Comparison of ENCODE assay signal across 21 mouse cellular contexts in the genomic region with DNA sequence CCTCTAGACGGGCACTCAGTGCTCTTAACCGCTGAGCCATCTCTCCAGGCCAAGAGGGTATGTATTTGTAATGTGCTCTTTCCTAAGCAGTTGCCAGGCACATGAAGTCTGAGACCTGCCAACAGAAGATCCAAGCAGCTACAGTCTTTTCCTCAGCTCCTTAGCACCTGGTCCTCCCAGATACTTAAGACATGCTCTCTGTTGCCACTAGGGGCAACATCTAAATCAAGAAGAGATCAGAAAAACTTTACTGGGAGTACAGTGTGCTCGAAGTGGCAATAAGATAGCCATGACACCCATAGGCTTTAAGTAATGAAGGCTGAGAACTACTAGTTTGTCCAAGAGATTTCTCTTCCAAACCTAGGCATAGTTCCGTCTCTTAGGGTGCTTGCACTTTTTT. TPM values are rescaled to one million over a fixed set of nuclear protein-coding genes. Genes with fewer than 3 reads are reported as not detected.
DNase-seq lines count a peak whose midpoint lies in the region; ATAC-seq and TF ChIP-seq lines count a peak whose summit lies in the region.
"Had no signal": no experiment of that assay in that cellular context is flagged by ENCODE, and none has a peak within 500 bp of the region (broad histone marks: within the 10 kb centered on the region; RNA-seq: fewer than 3 reads in every experiment).

No protein-coding gene starts in this region.

- no peaks in the 10 kb centered on the region for H3K27me3 ChIP-seq in heart, adult 2 months (ENCODE audit: control insufficient read depth, insufficient read depth, low read length)
- no peaks in the 10 kb centered on the region for H3K27me3 ChIP-seq in lung, embryonic 14.5 days (ENCODE audit: insufficient read depth, low read length)
- H3K27me3 ChIP-seq in cerebellum, adult 2 months (ENCODE audit: control insufficient read depth, insufficient read depth, low read length) = no peaks in the 10 kb centered on the region; the same call in 1 of the 2 replicates
- H3K27me3 ChIP-seq: embryonic facial prominence, embryonic 15.5 days; forebrain, embryonic 12.5 days had no signal

- H3K4me1 ChIP-seq in heart, adult 2 months (ENCODE audit: control insufficient read depth, insufficient read depth, low read length) = no peaks in the 10 kb centered on the region
- H3K4me1 ChIP-seq in lung, embryonic 14.5 days (ENCODE audit: insufficient read depth) = no peaks in the 10 kb centered on the region
- H3K4me1 ChIP-seq in cerebellum, adult 2 months (ENCODE audit: control insufficient read depth, insufficient read depth, low read length) = no peaks in the 10 kb centered on the region
- H3K4me1 ChIP-seq: embryonic facial prominence, embryonic 15.5 days; forebrain, embryonic 12.5 days; heart, embryonic 10.5 days had no signal

- peak; percentile 39 for TF ChIP-seq CTCF in heart, adult 2 months (IDR thresholded peaks at IDR 0.05)
- peak; percentile 42 for TF ChIP-seq CTCF in lung, embryonic 14.5 days (IDR thresholded peaks at IDR 0.05; ENCODE audit: low read depth)
- TF ChIP-seq CTCF in cerebellum, adult 2 months (IDR thresholded peaks at IDR 0.05; ENCODE audit: borderline replicate concordance, insufficient read depth, low read depth, low read length) = no peak

- H3K27ac ChIP-seq in heart, adult 2 months = no peak overlapping the region
- H3K27ac ChIP-seq in lung, embryonic 14.5 days (ENCODE audit: low read depth) = no peak overlapping the region
- H3K27ac ChIP-seq in cerebellum, adult 2 months (ENCODE audit: insufficient read depth, low read length) = no peak overlapping the region
- H3K27ac ChIP-seq: embryonic facial prominence, embryonic 15.5 days; forebrain, embryonic 12.5 days; heart, embryonic 10.5 days had no signal

- 84% methylated on average over 4 of the region's 4 CpGs for whole genome bisulfite sequencing in heart, adult 2 months
- 78% methylated on average over 4 of the region's 4 CpGs for WGBS in lung, embryonic 14.5 days
- 87% methylated on average over 4 of the region's 4 CpGs for WGBS in cerebellum, adult 2 months

- no peaks in the 10 kb centered on the region for H3K36me3 ChIP-seq in heart, adult 2 months (ENCODE audit: control insufficient read depth, insufficient read depth, low read length)
- no peaks in the 10 kb centered on the region for H3K36me3 ChIP-seq in lung, embryonic 14.5 days (ENCODE audit: insufficient read depth)
- H3K36me3 ChIP-seq: embryonic facial prominence, embryonic 15.5 days; forebrain, embryonic 12.5 days; heart, embryonic 10.5 days had no signal

- TF ChIP-seq POLR2A in heart, adult 2 months (IDR thresholded peaks at IDR 0.05; ENCODE audit: insufficient read depth, low read depth, low read length) = no peak
- no peak for TF ChIP-seq POLR2A in cerebellum, adult 2 months (IDR thresholded peaks at IDR 0.05; ENCODE audit: borderline replicate concordance, insufficient read depth, low read length)

- no peak for TF ChIP-seq EP300 in heart, adult 2 months (IDR thresholded peaks at IDR 0.05; ENCODE audit: insufficient read depth, low read depth, low read length)

- no peak overlapping the region for H3K4me3 ChIP-seq in heart, adult 2 months
- no peak overlapping the region for H3K4me3 ChIP-seq in lung, embryonic 14.5 days (ENCODE audit: low read depth, low read length)
- H3K4me3 ChIP-seq in cerebellum, adult 2 months (replicated peaks; ENCODE audit: insufficient read depth, low read depth, low read length) = no peak overlapping the region
- H3K4me3 ChIP-seq: embryonic facial prominence, embryonic 15.5 days; forebrain, embryonic 12.5 days; heart, embryonic 10.5 days; myocyte had no signal

- ATAC-seq in lung, embryonic 14.5 days (ENCODE audit: insufficient read depth) = no peak
- peak; percentile 60; the same call in 1 of the 2 replicates for ATAC-seq in megakaryocyte progenitor cell, adult 5-6 weeks (replicated peaks; ENCODE audit: poor library complexity)
- ATAC-seq: CD4-positive, CD25-positive, alpha-beta regulatory T cell, adult 4 months had no signal

- no peaks in the 10 kb centered on the region for H3K79me2 ChIP-seq in heart, adult 2 months (replicated peaks; ENCODE audit: control insufficient read depth, insufficient read depth, low read length)

- no peaks in the 10 kb centered on the region for H3K9me3 ChIP-seq in lung, embryonic 14.5 days (ENCODE audit: low read depth, low read length)
- H3K9me3 ChIP-seq: embryonic facial prominence, embryonic 15.5 days; forebrain, embryonic 12.5 days; heart, embryonic 10.5 days had no signal

- intact Hi-C loops in heart, adult 2 months (cut with DNase I) = no loop called here

- DNase-seq in heart, adult 2 months = no peak
- no peak for DNase-seq in heart, postnatal 4 days
- DNase-seq in lung, embryonic 14.5 days = no peak
- DNase-seq in lung, postnatal 4 days = no peak
- DNase-seq in ES-CJ7 (ENCODE audit: low read depth, low spot score) = peak; percentile 54
- no peak for DNase-seq in cerebellum, adult 2 months
- DNase-seq: cerebellum, adult 11 months; heart, postnatal 36 days; kidney, postnatal 10 days; layer of hippocampus, adult 9-11 months; lung, postnatal 14 days; right cerebral cortex, adult 18-20 months; spleen, adult 18-20 months had no signal

- no peak overlapping the region for H3K4me2 ChIP-seq in lung, embryonic 14.5 days
- H3K4me2 ChIP-seq: embryonic facial prominence, embryonic 15.5 days; forebrain, embryonic 12.5 days; midbrain, embryonic 11.5 days had no signal

- no peak overlapping the region for H3K9ac ChIP-seq in heart, adult 2 months (ENCODE audit: low read depth, low read length)
- H3K9ac ChIP-seq in lung, embryonic 14.5 days = no peak overlapping the region
- H3K9ac ChIP-seq: embryonic facial prominence, embryonic 15.5 days; forebrain, embryonic 12.5 days had no signal

RNA-seq across cellular contexts. Expression of gene Sertad4, which starts 24.6 kb away (rescaled TPM):
- total RNA-seq in heart, adult 2 months (2021) = 1 to 10 TPM; 3.3 to 3.9 TPM
- polyA plus RNA-seq in heart, adult 2 months (2012; rRNA removed) = 4.1 and 7.8 TPM in 2 replicates
- total RNA-seq in heart, postnatal 4 days (2021) = 10 to 100 TPM; 14.9 to 16.7 TPM
- 22.8 and 23.5 TPM in 2 replicates for polyA plus RNA-seq in lung, embryonic 14.5 days (2014; fragmentation: Nextera tagmentation; extraction: Ambion mirVana)
- total RNA-seq in megakaryocyte progenitor cell, adult 5-6 weeks (2015) = not detected in 2 replicates
- total RNA-seq in megakaryocyte progenitor cell, adult 5-6 weeks (2017) = not detected in 2 replicates
- polyA plus RNA-seq in cerebellum, adult 2 months (2012; rRNA removed) = 11.1 and 11.3 TPM in 2 replicates
- total RNA-seq: liver, adult 2 months had no signal
- polyA plus RNA-seq: CD4-positive, CD25-positive, alpha-beta regulatory T cell, adult 4 months had no signal

Comparison
In these comparisons a context has a peak if more than half of its experiments do, and no peak if none do; other contexts are left out.
1. RNA of gene Sertad4, which starts 24.6 kb away (total RNA-seq): 14.9 to 16.7 TPM in heart, postnatal 4 days and 3.3 to 3.9 TPM in heart, adult 2 months; not detected in megakaryocyte progenitor cell, adult 5-6 weeks; every median in the first group is over 4 times any median in the second.